Mouse (Mus musculus): ENCODE data around the gene Morc2a.

GRCm38 (mm10) chr11:3684723-3685430 is 35.9 kb downstream of the Morc2a start:
- TF ChIP-seq POLR2A (IDR thresholded peaks at IDR 0.05; ENCODE audit: control insufficient read depth, extremely low read depth, insufficient read depth, low read length, poor library complexity) (no peak), CTCF (IDR thresholded peaks at IDR 0.05; ENCODE audit: borderline replicate concordance, control insufficient read depth, extremely low read depth, insufficient read depth, low read length, poor library complexity) (no peak)
